Mouse (Mus musculus): Measurements from ENCODE around the gene Txk. TPM values are rescaled to one million over a fixed set of nuclear protein-coding genes. Genes with fewer than 3 reads are reported as not detected.

The Txk gene
- polyA plus RNA-seq, 1 experiment from 2014 or later: not detected

- no peak overlapping the region for H3K4me2 ChIP-seq
- ATAC-seq (ENCODE audit: low FRiP score): no peak
- no peaks in the 10 kb centered on the region for H3K27me3 ChIP-seq
- H3K4me1 ChIP-seq: no peaks in the 10 kb centered on the region
- H3K9me3 ChIP-seq: no peaks in the 10 kb centered on the region
- H3K4me3 ChIP-seq (replicated peaks): no peak overlapping the region
- WGBS: 84% methylated on average over 6 of the region's 6 CpGs
- no peak overlapping the region for H3K27ac ChIP-seq
- no peak overlapping the region for H3K9ac ChIP-seq
- H3K36me3 ChIP-seq (replicated peaks): no peaks in the 10 kb centered on the region
These were observed 17.3 kb upstream of the Txk start for GRCm38 (mm10) chr5:72769841-72770240.

- Histone ChIP-seq H3K9ac (no peak overlapping the region), H3K27me3 (no peaks in the 10 kb centered on the region), H3K36me3 (replicated peaks) (no peaks in the 10 kb centered on the region), H3K4me2 (no peak overlapping the region), H3K9me3 (no peaks in the 10 kb centered on the region), H3K4me1 (peaks cover 6% of the 10 kb centered on the region; the same call in 1 of the 2 replicates), H3K4me3 (replicated peaks) (no peak overlapping the region), H3K27ac (no peak overlapping the region)
- no peak for ATAC-seq (ENCODE audit: low FRiP score)
- WGBS: 95% methylated on average over 5 of the region's 5 CpGs
These were observed 11.0 kb upstream of the Txk start for GRCm38 (mm10) chr5:72763546-72763945.

- Histone ChIP-seq H3K27me3 (no peaks in the 10 kb centered on the region), H3K9ac (no peak overlapping the region), H3K36me3 (replicated peaks) (no peaks in the 10 kb centered on the region), H3K27ac (no peak overlapping the region), H3K4me3 (replicated peaks) (no peak overlapping the region), H3K4me1 (peaks cover 6% of the 10 kb centered on the region; the same call in 1 of the 2 replicates), H3K9me3 (no peaks in the 10 kb centered on the region), H3K4me2 (no peak overlapping the region)
- ATAC-seq (ENCODE audit: low FRiP score): no peak
- WGBS: 75% methylated on average over 3 of the region's 3 CpGs
These were observed 10.4 kb upstream of the Txk start for GRCm38 (mm10) chr5:72763025-72763424.

GRCm38 (mm10) chr5:72761758-72762157 lies 9.2 kb upstream of the Txk start:
- Histone ChIP-seq H3K4me3 (replicated peaks) (no peak overlapping the region), H3K27me3 (no peaks in the 10 kb centered on the region), H3K9ac (no peak overlapping the region), H3K36me3 (replicated peaks) (no peaks in the 10 kb centered on the region), H3K9me3 (no peaks in the 10 kb centered on the region), H3K4me2 (no peak overlapping the region), H3K4me1 (peaks cover 6% of the 10 kb centered on the region; the same call in 1 of the 2 replicates), H3K27ac (no peak overlapping the region)
- no peak for ATAC-seq (ENCODE audit: low FRiP score)
- 42% methylated on average over 5 of the region's 5 CpGs for WGBS

GRCm38 (mm10) chr5:72761237-72761636 lies 8.7 kb upstream of the Txk start:
- Histone ChIP-seq H3K4me1 (peaks cover 6% of the 10 kb centered on the region; the same call in 1 of the 2 replicates), H3K27me3 (no peaks in the 10 kb centered on the region), H3K27ac (no peak overlapping the region), H3K4me3 (replicated peaks) (no peak overlapping the region), H3K4me2 (no peak overlapping the region), H3K36me3 (replicated peaks) (no peaks in the 10 kb centered on the region), H3K9me3 (no peaks in the 10 kb centered on the region), H3K9ac (no peak overlapping the region)
- ATAC-seq (ENCODE audit: low FRiP score): no peak
- WGBS: 85% methylated on average over 5 of the region's 5 CpGs

- ATAC-seq (ENCODE audit: low FRiP score): no peak
- Histone ChIP-seq H3K27ac (no peak overlapping the region), H3K9ac (no peak overlapping the region), H3K4me1 (peaks cover 6% of the 10 kb centered on the region; the same call in 1 of the 2 replicates), H3K36me3 (replicated peaks) (no peaks in the 10 kb centered on the region), H3K4me3 (replicated peaks) (no peak overlapping the region), H3K9me3 (no peaks in the 10 kb centered on the region), H3K4me2 (no peak overlapping the region), H3K27me3 (no peaks in the 10 kb centered on the region)
- 81% methylated on average over 13 of the region's 13 CpGs for WGBS
These were observed 6.6 kb upstream of the Txk start for GRCm38 (mm10) chr5:72758925-72759924.

GRCm38 (mm10) chr5:72757155-72757773 lies 4.7 kb upstream of the Txk start:
- no peak; the same call in 1 of the 2 replicates for ATAC-seq (ENCODE audit: low FRiP score)
- Histone ChIP-seq H3K4me2 (no peak overlapping the region), H3K9ac (no peak overlapping the region), H3K9me3 (no peaks in the 10 kb centered on the region), H3K36me3 (replicated peaks) (no peaks in the 10 kb centered on the region), H3K27ac (no peak overlapping the region), H3K4me1 (peaks cover 5% of the 10 kb centered on the region; the same call in 1 of the 2 replicates), H3K27me3 (no peaks in the 10 kb centered on the region), H3K4me3 (replicated peaks) (no peak overlapping the region)
- 80% methylated on average over 18 of the region's 18 CpGs for WGBS

- Histone ChIP-seq H3K4me2 (no peak overlapping the region), H3K27ac (no peak overlapping the region), H3K9ac (no peak overlapping the region), H3K4me1 (no peaks in the 10 kb centered on the region; the same call in 1 of the 2 replicates), H3K4me3 (replicated peaks) (no peak overlapping the region), H3K27me3 (no peaks in the 10 kb centered on the region), H3K9me3 (no peaks in the 10 kb centered on the region), H3K36me3 (replicated peaks) (no peaks in the 10 kb centered on the region)
- 89% methylated on average over 8 of the region's 8 CpGs for WGBS
- no peak for ATAC-seq (ENCODE audit: low FRiP score)
These were observed 3.4 kb upstream of the Txk start for GRCm38 (mm10) chr5:72755941-72756340.

GRCm38 (mm10) chr5:72755035-72755434 lies 2.5 kb upstream of the Txk start:
- Histone ChIP-seq H3K36me3 (replicated peaks) (no peaks in the 10 kb centered on the region), H3K4me1 (no peaks in the 10 kb centered on the region; the same call in 1 of the 2 replicates), H3K27ac (no peak overlapping the region), H3K27me3 (no peaks in the 10 kb centered on the region), H3K4me3 (replicated peaks) (no peak overlapping the region), H3K9me3 (no peaks in the 10 kb centered on the region), H3K4me2 (no peak overlapping the region), H3K9ac (no peak overlapping the region)
- ATAC-seq (ENCODE audit: low FRiP score): no peak
- WGBS: 89% methylated on average over 2 of the region's 2 CpGs

- H3K27ac ChIP-seq: no peak overlapping the region
- H3K4me1 ChIP-seq: no peaks in the 10 kb centered on the region
- H3K9me3 ChIP-seq: no peaks in the 10 kb centered on the region
- no peaks in the 10 kb centered on the region for H3K27me3 ChIP-seq
- ATAC-seq (ENCODE audit: low FRiP score): no peak
- no peak overlapping the region for H3K9ac ChIP-seq
- no peak overlapping the region for H3K4me3 ChIP-seq (replicated peaks)
- H3K4me2 ChIP-seq: no peak overlapping the region
- 80% methylated on average over 7 of the region's 7 CpGs for WGBS
- no peaks in the 10 kb centered on the region for H3K36me3 ChIP-seq (replicated peaks)
These were observed 1.4 kb downstream of the Txk start for GRCm38 (mm10) chr5:72751056-72751758.

- Histone ChIP-seq H3K27me3 (no peaks in the 10 kb centered on the region), H3K4me2 (no peak overlapping the region), H3K9ac (no peak overlapping the region), H3K4me3 (replicated peaks) (no peak overlapping the region), H3K4me1 (no peaks in the 10 kb centered on the region), H3K27ac (no peak overlapping the region), H3K9me3 (no peaks in the 10 kb centered on the region), H3K36me3 (replicated peaks) (no peaks in the 10 kb centered on the region)
- 80% methylated on average over 5 of the region's 5 CpGs for WGBS
- ATAC-seq (ENCODE audit: low FRiP score): no peak
These were observed 2.4 kb downstream of the Txk start for GRCm38 (mm10) chr5:72750226-72750625.

- 79% methylated on average over 7 of the region's 7 CpGs for WGBS
- H3K9ac ChIP-seq: no peak overlapping the region
- no peak overlapping the region for H3K4me3 ChIP-seq (replicated peaks)
- no peaks in the 10 kb centered on the region for H3K36me3 ChIP-seq (replicated peaks)
- H3K4me2 ChIP-seq: no peak overlapping the region
- ATAC-seq (ENCODE audit: low FRiP score): no peak
- no peaks in the 10 kb centered on the region for H3K4me1 ChIP-seq
- H3K9me3 ChIP-seq: no peaks in the 10 kb centered on the region
- no peak overlapping the region for H3K27ac ChIP-seq
- no peaks in the 10 kb centered on the region for H3K27me3 ChIP-seq
These were observed 3.8 kb downstream of the Txk start for GRCm38 (mm10) chr5:72748659-72749265.

Measured in forebrain, embryonic 12.5 days (tissue).